Mouse (Mus musculus) heart, embryonic 10.5 days (tissue): ENCODE results near the gene Slc16a7. TPM values are rescaled to one million over a fixed set of nuclear protein-coding genes. Genes with fewer than 3 reads are reported as not detected.

ENCODE experiments used
- DNase-seq: peaks from one replicate; pipeline ENCODE4 v3.0.0-alpha.2; 2017; ENCODE audit warnings: low spot score
- H3K27ac ChIP-seq: fragments of 300-500 bp; sonication (generic); 2 replicates; pipeline ENCODE4 v1.5.1; 2016; ENCODE audit warnings: mild to moderate bottlenecking
- H3K27me3 ChIP-seq: fragments of 300-500 bp; sonication (generic); 2 replicates; pipeline ENCODE4 v1.6.1; 2016; ENCODE audit warnings: mild to moderate bottlenecking; ENCODE audit not compliant: poor library complexity, insufficient read depth, severe bottlenecking
- H3K36me3 ChIP-seq: fragments of 300-500 bp; sonication (generic); 2 replicates; pipeline ENCODE4 v1.6.1; 2016; ENCODE audit warnings: mild to moderate bottlenecking, moderate library complexity
- H3K4me1 ChIP-seq: fragments of 300-500 bp; sonication (generic); 2 replicates; pipeline ENCODE4 v1.6.1; 2016; ENCODE audit warnings: mild to moderate bottlenecking
- H3K4me3 ChIP-seq: fragments of 300-500 bp; sonication (generic); 2 replicates; pipeline ENCODE4 v1.5.1; 2016; ENCODE audit warnings: mild to moderate bottlenecking, moderate library complexity
- H3K9me3 ChIP-seq: fragments of 300-500 bp; sonication (generic); 2 replicates; pipeline ENCODE4 v1.6.1; 2016; ENCODE audit warnings: mild to moderate bottlenecking, moderate library complexity
- WGBS: fragments of 180-500 bp; shearing (Covaris S2); methylation state at CpG from one replicate; pipeline ENCODE4 v1.1.7; 2016; 5-methylcytosine and 5-hydroxymethylcytosine counted together
- polyA plus RNA-seq: library from polyadenylated mRNA; unstranded; fragments of >200 nt; fragmentation: Nextera tagmentation; extraction: Ambion mirVana; gene quantifications from 2 replicates; pipeline ENCODE4 v1.2.1, GENCODE M21; 2016

Gene Slc16a7
- 4.6 TPM in 2 replicates for polyA plus RNA-seq

GRCm38 (mm10) chr10:125388876-125389786 is at the start of gene Slc16a7:
Gene Slc16a7, minus strand, starts transcription at chr10:125389465.
- H3K27ac ChIP-seq, result peak within 1 kb of the TSS; percentile 93
- DNase-seq, result peak; percentile 89
- H3K4me1 ChIP-seq, result peaks cover 6% of the 10 kb centered on the region

GRCm38 (mm10) chr10:125418795-125419194 is 29.5 kb upstream of the Slc16a7 start:
- DNase-seq, result no peak
- Histone ChIP-seq H3K27ac (no peak overlapping the region), H3K4me1 (no peaks in the 10 kb centered on the region), H3K4me3 (no peak overlapping the region), H3K9me3 (no peaks in the 10 kb centered on the region), H3K27me3 (no peaks in the 10 kb centered on the region), H3K36me3 (no peaks in the 10 kb centered on the region)
- 66% methylated on average over 6 of the region's 6 CpGs for WGBS

More at GRCm38 (mm10) chr10:125388876-125389786, at the start of gene Slc16a7:
- under 1% methylated on average over 66 of the region's 67 CpGs for WGBS
- Histone ChIP-seq H3K36me3 (no peaks in the 10 kb centered on the region), H3K9me3 (no peaks in the 10 kb centered on the region), H3K27me3 (no peaks in the 10 kb centered on the region; the same call in 1 of the 2 replicates), H3K4me3 (peak within 1 kb of the TSS; percentile 83)

- Histone ChIP-seq H3K4me1 (no peaks in the 10 kb centered on the region), H3K4me3 (no peak overlapping the region), H3K36me3 (no peaks in the 10 kb centered on the region), H3K27me3 (no peaks in the 10 kb centered on the region), H3K9me3 (no peaks in the 10 kb centered on the region), H3K27ac (no peak overlapping the region)
- 77% methylated on average over 4 of the region's 4 CpGs for WGBS
- no peak for DNase-seq
Measured at GRCm38 (mm10) chr10:125399796-125400195, 10.5 kb upstream of the Slc16a7 start.

GRCm38 (mm10) chr10:125390011-125390410 is 746 bp upstream of the Slc16a7 start:
- H3K4me3 ChIP-seq, result peak overlapping the region; percentile 83; the same call in 1 of the 2 replicates
- no peaks in the 10 kb centered on the region for H3K36me3 ChIP-seq
- H3K27ac ChIP-seq, result no peak overlapping the region
- DNase-seq, result no peak
- H3K9me3 ChIP-seq, result no peaks in the 10 kb centered on the region
- H3K27me3 ChIP-seq, result no peaks in the 10 kb centered on the region; the same call in 1 of the 2 replicates
- H3K4me1 ChIP-seq, result peaks cover 6% of the 10 kb centered on the region
- 90% methylated on average over 6 of the region's 6 CpGs for WGBS

GRCm38 (mm10) chr10:125388481-125388875 is 787 bp downstream of the Slc16a7 start:
- H3K9me3 ChIP-seq, result no peaks in the 10 kb centered on the region

GRCm38 (mm10) chr10:125387782-125388415 is 1.4 kb downstream of the Slc16a7 start:
- no peak for DNase-seq
- WGBS, result 55% methylated on average over 14 of the region's 14 CpGs
- Histone ChIP-seq H3K4me3 (no peak overlapping the region), H3K27me3 (no peaks in the 10 kb centered on the region; the same call in 1 of the 2 replicates), H3K4me1 (peaks cover 6% of the 10 kb centered on the region), H3K36me3 (no peaks in the 10 kb centered on the region), H3K27ac (no peak overlapping the region), H3K9me3 (no peaks in the 10 kb centered on the region)

More at GRCm38 (mm10) chr10:125388481-125388875, 787 bp downstream of the Slc16a7 start:
- peak overlapping the region; percentile 83 for H3K4me3 ChIP-seq
- peaks cover 6% of the 10 kb centered on the region for H3K4me1 ChIP-seq
- DNase-seq, result no peak
- WGBS, result 10% methylated on average over 7 of the region's 7 CpGs
- no peaks in the 10 kb centered on the region; the same call in 1 of the 2 replicates for H3K27me3 ChIP-seq
- no peaks in the 10 kb centered on the region for H3K36me3 ChIP-seq
- peak overlapping the region; percentile 93 for H3K27ac ChIP-seq

DNA sequence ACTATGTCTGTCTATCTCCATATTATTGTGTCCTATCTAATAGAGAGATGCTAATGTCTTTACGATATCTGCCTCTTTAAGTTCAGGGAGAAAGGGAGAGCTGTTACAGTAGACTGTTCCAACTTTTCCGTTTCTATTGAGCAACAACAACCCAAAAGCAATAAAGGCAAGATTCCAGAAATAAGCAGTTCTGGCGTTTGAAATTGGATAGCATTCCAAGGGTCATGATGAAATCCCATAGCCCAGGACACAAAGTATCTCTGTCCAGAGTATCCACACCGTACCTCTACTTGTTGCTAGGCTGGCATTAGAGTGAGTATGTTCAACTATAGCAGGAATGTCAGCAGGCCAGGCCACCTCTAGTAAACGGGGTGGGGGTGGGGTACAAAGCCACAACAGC is 13.7 kb downstream of the Slc16a7 start:
- DNase-seq, result no peak
- Histone ChIP-seq H3K4me1 (no peaks in the 10 kb centered on the region), H3K27me3 (no peaks in the 10 kb centered on the region), H3K4me3 (no peak overlapping the region), H3K27ac (no peak overlapping the region), H3K9me3 (no peaks in the 10 kb centered on the region), H3K36me3 (no peaks in the 10 kb centered on the region)
- 84% methylated on average over 5 of the region's 5 CpGs for WGBS

DNA sequence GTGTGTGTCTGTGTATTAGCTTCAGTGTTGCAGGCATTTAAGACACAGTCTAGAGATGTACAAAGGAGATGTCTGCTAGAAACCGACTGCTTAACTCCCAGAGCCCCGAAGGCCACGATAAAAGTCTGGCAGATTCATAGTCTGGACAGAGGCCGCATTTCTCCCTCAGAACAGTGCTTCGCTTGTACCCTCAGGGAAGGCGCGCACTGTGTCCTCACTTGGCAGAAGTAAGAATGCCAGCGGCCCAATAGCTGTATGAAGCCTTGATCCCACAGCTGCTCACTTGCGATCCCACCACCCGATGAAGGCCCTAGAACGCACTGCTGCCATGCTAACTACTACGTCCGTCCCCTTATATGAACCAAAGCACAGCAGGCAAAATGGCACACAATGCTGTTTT is 16.6 kb downstream of the Slc16a7 start:
- no peaks in the 10 kb centered on the region for H3K4me1 ChIP-seq
- no peak overlapping the region for H3K4me3 ChIP-seq
- H3K36me3 ChIP-seq, result no peaks in the 10 kb centered on the region
- 90% methylated on average over 13 of the region's 13 CpGs for WGBS
- H3K9me3 ChIP-seq, result no peaks in the 10 kb centered on the region
- DNase-seq, result no peak
- no peaks in the 10 kb centered on the region for H3K27me3 ChIP-seq
- H3K27ac ChIP-seq, result no peak overlapping the region

GRCm38 (mm10) chr10:125371451-125371850 is 17.8 kb downstream of the Slc16a7 start:
- no peaks in the 10 kb centered on the region for H3K9me3 ChIP-seq
- 72% methylated on average over 11 of the region's 11 CpGs for WGBS
- no peak for DNase-seq
- H3K4me1 ChIP-seq, result no peaks in the 10 kb centered on the region
- H3K36me3 ChIP-seq, result no peaks in the 10 kb centered on the region
- H3K27me3 ChIP-seq, result no peaks in the 10 kb centered on the region
- H3K27ac ChIP-seq, result no peak overlapping the region
- no peak overlapping the region for H3K4me3 ChIP-seq

DNA sequence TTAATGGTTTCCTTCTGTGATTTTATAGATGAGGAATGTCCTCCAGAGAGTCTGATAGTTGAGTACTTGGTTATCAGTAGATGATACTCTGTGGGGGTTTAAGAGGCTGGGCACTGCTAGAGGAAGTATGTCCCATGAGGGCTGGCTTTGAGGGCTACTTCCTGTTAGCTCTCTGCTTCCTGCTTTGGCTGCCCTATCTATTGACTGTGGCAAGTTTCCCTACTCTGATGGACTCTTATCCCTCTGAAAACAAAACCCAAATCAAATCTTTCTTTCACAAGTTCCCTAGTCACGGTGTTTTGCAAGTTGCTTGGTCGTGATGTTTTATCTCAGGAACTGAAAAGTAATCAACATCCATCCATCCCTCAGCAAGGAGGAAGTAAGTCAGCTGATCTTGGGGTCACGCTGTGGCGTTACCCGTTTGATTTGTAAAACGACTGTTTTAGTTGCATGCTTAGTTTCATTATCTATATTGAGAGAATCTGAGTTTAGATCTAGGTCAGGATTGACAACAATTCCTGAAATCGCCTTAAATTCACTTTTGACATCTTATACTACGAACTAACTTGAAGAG is 19.1 kb downstream of the Slc16a7 start:
- Histone ChIP-seq H3K27ac (no peak overlapping the region), H3K27me3 (no peaks in the 10 kb centered on the region), H3K9me3 (no peaks in the 10 kb centered on the region), H3K4me1 (no peaks in the 10 kb centered on the region), H3K4me3 (no peak overlapping the region), H3K36me3 (no peaks in the 10 kb centered on the region)
- WGBS, result 65% methylated on average over 8 of the region's 8 CpGs
- DNase-seq, result no peak

- H3K27me3 ChIP-seq, result no peaks in the 10 kb centered on the region
- WGBS, result 76% methylated on average over 7 of the region's 7 CpGs
- no peak for DNase-seq
- H3K4me3 ChIP-seq, result no peak overlapping the region
- H3K4me1 ChIP-seq, result no peaks in the 10 kb centered on the region
- no peaks in the 10 kb centered on the region for H3K36me3 ChIP-seq
- no peaks in the 10 kb centered on the region for H3K9me3 ChIP-seq
- H3K27ac ChIP-seq, result no peak overlapping the region
Measured at GRCm38 (mm10) chr10:125358479-125358878, 30.8 kb downstream of the Slc16a7 start.

GRCm38 (mm10) chr10:125352805-125353204 is 36.5 kb downstream of the Slc16a7 start:
- DNase-seq, result no peak
- H3K27me3 ChIP-seq, result no peaks in the 10 kb centered on the region
- H3K4me3 ChIP-seq, result no peak overlapping the region
- H3K36me3 ChIP-seq, result no peaks in the 10 kb centered on the region
- no peaks in the 10 kb centered on the region for H3K9me3 ChIP-seq
- H3K27ac ChIP-seq, result no peak overlapping the region
- 86% methylated on average over 7 of the region's 7 CpGs for WGBS
- no peaks in the 10 kb centered on the region for H3K4me1 ChIP-seq

GRCm38 (mm10) chr10:125348171-125348570 is 41.1 kb downstream of the Slc16a7 start:
- no peak for DNase-seq
- no peaks in the 10 kb centered on the region for H3K36me3 ChIP-seq
- 76% methylated on average over 3 of the region's 3 CpGs for WGBS
- H3K27me3 ChIP-seq, result no peaks in the 10 kb centered on the region
- H3K4me1 ChIP-seq, result 0 out of 2 replicates have a peak, but pooled peaks cover 3% of the 10 kb centered on the region
- no peak overlapping the region for H3K4me3 ChIP-seq
- H3K27ac ChIP-seq, result no peak overlapping the region
- H3K9me3 ChIP-seq, result no peaks in the 10 kb centered on the region
